Mouse (Mus musculus) brain, embryonic 14.5 days (tissue): ENCODE measurements around the gene Slc5a11.

Source experiments
- CTCF ChIP-seq: fragments of 200-500 bp; IDR thresholded peaks from 2 replicates; pipeline ENCODE4 v1.5.1; 2012; ENCODE audit warnings: inconsistent platforms, mild to moderate bottlenecking, moderate library complexity, borderline replicate concordance; ENCODE audit not compliant: insufficient read depth, insufficient read length; ENCODE audit errors: extremely low read depth
- POLR2A ChIP-seq: fragments of 200-500 bp; IDR thresholded peaks from 2 replicates; pipeline ENCODE4 v1.6.1; 2012; ENCODE audit warnings: mild to moderate bottlenecking, inconsistent platforms, borderline replicate concordance; ENCODE audit not compliant: poor library complexity, insufficient read depth, insufficient read length, severe bottlenecking; ENCODE audit errors: extremely low read depth

DNA sequence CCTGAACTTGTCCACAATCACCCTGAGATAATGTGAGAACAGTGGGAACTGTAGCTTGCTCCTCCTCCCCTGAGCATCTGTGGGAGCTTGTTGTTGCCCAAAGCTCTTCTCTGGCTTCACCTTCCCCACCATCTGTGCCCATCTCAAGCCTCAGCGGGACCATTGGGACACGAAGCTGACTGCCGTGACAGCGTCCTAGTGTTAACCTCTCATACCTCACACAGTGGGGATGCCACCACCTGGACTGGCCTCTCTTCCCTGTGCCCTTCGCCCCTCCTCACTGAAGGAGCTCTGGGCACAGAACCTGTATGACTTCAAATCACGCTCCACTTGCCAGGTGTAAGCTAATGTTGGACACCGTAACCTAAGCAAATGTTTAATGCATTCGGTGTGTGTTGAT is 19.9 kb upstream of the Slc5a11 start:
- TF ChIP-seq CTCF (no peak), POLR2A (no peak)
